Mouse (Mus musculus): Measurements from ENCODE around the gene Catsper4. TPM values are rescaled to one million over a fixed set of nuclear protein-coding genes. Genes with fewer than 3 reads are reported as not detected.

Catsper4 gene
- polyA plus RNA-seq, 1 experiment: not detected

- TF ChIP-seq POLR2A (IDR thresholded peaks at IDR 0.05; ENCODE audit: insufficient read depth, low read length): no peak
- no peak for TF ChIP-seq EP300 (IDR thresholded peaks at IDR 0.05; ENCODE audit: insufficient read depth, low read depth, low read length)
- TF ChIP-seq CTCF (IDR thresholded peaks at IDR 0.05; ENCODE audit: low read depth, low read length): no peak
- peaks cover 9% of the 10 kb centered on the region for H3K27me3 ChIP-seq (ENCODE audit: control insufficient read depth, insufficient read depth, low read length, poor library complexity, severe bottlenecking)
- no peaks in the 10 kb centered on the region for H3K4me1 ChIP-seq (ENCODE audit: control insufficient read depth, insufficient read depth, low read length)
- no peaks in the 10 kb centered on the region for H3K36me3 ChIP-seq (ENCODE audit: control insufficient read depth, insufficient read depth, low read length, poor library complexity, severe bottlenecking)
- no peaks in the 10 kb centered on the region for H3K9me3 ChIP-seq (replicated peaks; ENCODE audit: control insufficient read depth, insufficient read depth, low read length, poor library complexity, severe bottlenecking)
- H3K27ac ChIP-seq (ENCODE audit: insufficient read depth, low read length): no peak within 1 kb of the TSS
- H3K4me3 ChIP-seq (ENCODE audit: low read depth, low read length): no peak within 1 kb of the TSS
- H3K9ac ChIP-seq (ENCODE audit: low read depth, poor library complexity, severe bottlenecking): no peak within 1 kb of the TSS; the same call in 1 of the 2 replicates
Observed at GRCm38 (mm10) chr4:134246719-134247258, 19.6 kb upstream of the Catsper4 start, which contains the start of gene Gm30191. Gene Gm30191 (plus strand): TSS chr4:134246935.

- H3K27me3 ChIP-seq (ENCODE audit: control insufficient read depth, insufficient read depth, low read length, poor library complexity, severe bottlenecking): peaks cover 8% of the 10 kb centered on the region
- H3K9ac ChIP-seq (ENCODE audit: low read depth, poor library complexity, severe bottlenecking): no peak overlapping the region
- H3K4me3 ChIP-seq (ENCODE audit: low read depth, low read length): no peak overlapping the region
- no peaks in the 10 kb centered on the region for H3K4me1 ChIP-seq (ENCODE audit: control insufficient read depth, insufficient read depth, low read length)
- no peaks in the 10 kb centered on the region for H3K36me3 ChIP-seq (ENCODE audit: control insufficient read depth, insufficient read depth, low read length, poor library complexity, severe bottlenecking)
- H3K27ac ChIP-seq (ENCODE audit: insufficient read depth, low read length): no peak overlapping the region
- TF ChIP-seq EP300 (IDR thresholded peaks at IDR 0.05; ENCODE audit: insufficient read depth, low read depth, low read length): no peak
- TF ChIP-seq POLR2A (IDR thresholded peaks at IDR 0.05; ENCODE audit: insufficient read depth, low read length): no peak
- no peak for TF ChIP-seq CTCF (IDR thresholded peaks at IDR 0.05; ENCODE audit: low read depth, low read length)
- no peaks in the 10 kb centered on the region for H3K9me3 ChIP-seq (replicated peaks; ENCODE audit: control insufficient read depth, insufficient read depth, low read length, poor library complexity, severe bottlenecking)
Observed at GRCm38 (mm10) chr4:134246256-134246655, 19.1 kb upstream of the Catsper4 start.

GRCm38 (mm10) chr4:134245148-134245843, 18.1 kb upstream of the Catsper4 start, which contains the start of gene Zfp593:
Gene Zfp593 (minus strand): TSS chr4:134245592.
- peak within 1 kb of the TSS; percentile 74 for H3K9ac ChIP-seq (ENCODE audit: low read depth, poor library complexity, severe bottlenecking)
- peak within 1 kb of the TSS; percentile 93 for H3K4me3 ChIP-seq (ENCODE audit: low read depth, low read length)
- no peaks in the 10 kb centered on the region for H3K4me1 ChIP-seq (ENCODE audit: control insufficient read depth, insufficient read depth, low read length)
- TF ChIP-seq CTCF (IDR thresholded peaks at IDR 0.05; ENCODE audit: low read depth, low read length) (peak; percentile 78), POLR2A (IDR thresholded peaks at IDR 0.05; ENCODE audit: insufficient read depth, low read length) (peak; percentile 9), EP300 (IDR thresholded peaks at IDR 0.05; ENCODE audit: insufficient read depth, low read depth, low read length) (no peak)
- H3K36me3 ChIP-seq (ENCODE audit: control insufficient read depth, insufficient read depth, low read length, poor library complexity, severe bottlenecking): no peaks in the 10 kb centered on the region
- H3K27ac ChIP-seq (ENCODE audit: insufficient read depth, low read length): no peak within 1 kb of the TSS
- no peaks in the 10 kb centered on the region for H3K9me3 ChIP-seq (replicated peaks; ENCODE audit: control insufficient read depth, insufficient read depth, low read length, poor library complexity, severe bottlenecking)
- no peaks in the 10 kb centered on the region for H3K27me3 ChIP-seq (ENCODE audit: control insufficient read depth, insufficient read depth, low read length, poor library complexity, severe bottlenecking)

DNA sequence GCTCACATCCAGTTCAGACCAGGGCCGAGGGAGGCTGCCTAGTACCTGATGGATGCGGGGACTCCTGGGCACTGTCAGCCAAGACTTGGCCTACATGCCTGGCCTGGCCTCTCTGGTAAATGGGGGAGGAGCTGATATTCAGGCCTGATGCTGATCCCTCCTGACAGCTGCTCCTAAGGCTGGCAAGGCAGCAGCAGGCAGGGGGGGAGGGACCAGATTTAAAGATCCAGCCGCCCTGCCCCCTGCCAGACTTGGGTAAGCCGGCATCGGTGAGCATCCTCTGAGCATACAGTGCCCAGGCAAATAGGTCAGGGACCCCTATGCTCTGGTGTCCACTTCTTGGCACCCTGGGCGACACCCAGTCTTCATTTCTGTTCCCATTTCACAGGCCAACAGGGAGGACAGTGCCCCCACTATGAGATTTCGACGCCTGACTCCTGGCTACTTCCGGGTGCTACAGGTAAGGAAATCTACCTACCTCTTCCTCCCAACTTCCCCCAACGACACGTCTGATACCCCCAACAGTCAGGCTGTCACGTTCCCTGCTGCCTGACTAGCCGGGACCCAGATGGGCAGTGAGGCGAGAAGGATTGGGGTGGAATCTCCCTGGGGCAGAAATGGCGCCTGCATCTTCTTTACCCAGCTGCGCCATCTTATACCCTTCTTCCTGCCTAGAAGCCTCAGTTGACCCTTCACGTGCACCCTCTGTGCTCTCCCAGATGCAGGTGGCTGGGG, 16.5 kb upstream of the Catsper4 start, which contains the start of gene E130218I03Rik:
Gene E130218I03Rik (plus strand): TSS at position 147 of the 735 bp plus-strand sequence.
- no peak for TF ChIP-seq POLR2A (IDR thresholded peaks at IDR 0.05; ENCODE audit: insufficient read depth, low read length)
- TF ChIP-seq EP300 (IDR thresholded peaks at IDR 0.05; ENCODE audit: insufficient read depth, low read depth, low read length): no peak
- TF ChIP-seq CTCF (IDR thresholded peaks at IDR 0.05; ENCODE audit: low read depth, low read length): no peak

DNA sequence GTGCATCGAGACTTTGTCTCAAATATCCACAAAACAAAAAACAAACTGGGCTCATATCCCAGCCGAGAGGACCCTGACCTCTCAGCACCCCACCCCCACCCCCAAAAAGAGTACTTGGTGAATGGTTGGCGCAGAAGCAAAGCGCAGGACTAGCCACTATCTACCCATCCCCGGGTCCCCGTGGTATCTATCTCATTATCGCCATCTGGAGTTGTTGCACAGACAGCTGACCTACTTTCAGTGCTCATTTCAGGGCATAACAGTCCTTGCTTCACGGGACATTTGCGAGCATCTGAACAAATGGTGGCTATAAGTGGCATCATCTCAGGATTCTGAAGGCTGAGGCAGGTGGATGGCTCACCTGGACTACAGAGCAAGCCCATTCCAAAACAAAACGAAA, 11.5 kb upstream of the Catsper4 start:
- no peak for TF ChIP-seq POLR2A (IDR thresholded peaks at IDR 0.05; ENCODE audit: insufficient read depth, low read length)
- TF ChIP-seq EP300 (IDR thresholded peaks at IDR 0.05; ENCODE audit: insufficient read depth, low read depth, low read length): no peak
- TF ChIP-seq CTCF (IDR thresholded peaks at IDR 0.05; ENCODE audit: low read depth, low read length): no peak
- no peak overlapping the region for H3K9ac ChIP-seq (ENCODE audit: low read depth, poor library complexity, severe bottlenecking)

More for the DNA sequence above, 16.5 kb upstream of the Catsper4 start, which contains the start of gene E130218I03Rik:
- Histone ChIP-seq H3K36me3 (ENCODE audit: control insufficient read depth, insufficient read depth, low read length, poor library complexity, severe bottlenecking) (no peaks in the 10 kb centered on the region), H3K4me3 (ENCODE audit: low read depth, low read length) (peak within 1 kb of the TSS; percentile 93), H3K27ac (ENCODE audit: insufficient read depth, low read length) (no peak within 1 kb of the TSS), H3K9me3 (replicated peaks; ENCODE audit: control insufficient read depth, insufficient read depth, low read length, poor library complexity, severe bottlenecking) (no peaks in the 10 kb centered on the region), H3K4me1 (ENCODE audit: control insufficient read depth, insufficient read depth, low read length) (peaks cover 2% of the 10 kb centered on the region), H3K27me3 (ENCODE audit: control insufficient read depth, insufficient read depth, low read length, poor library complexity, severe bottlenecking) (no peaks in the 10 kb centered on the region), H3K9ac (ENCODE audit: low read depth, poor library complexity, severe bottlenecking) (peak within 1 kb of the TSS; percentile 74)

More for the DNA sequence above, 11.5 kb upstream of the Catsper4 start:
- Histone ChIP-seq H3K36me3 (ENCODE audit: control insufficient read depth, insufficient read depth, low read length, poor library complexity, severe bottlenecking) (no peaks in the 10 kb centered on the region), H3K9me3 (replicated peaks; ENCODE audit: control insufficient read depth, insufficient read depth, low read length, poor library complexity, severe bottlenecking) (no peaks in the 10 kb centered on the region), H3K27ac (ENCODE audit: insufficient read depth, low read length) (no peak overlapping the region), H3K27me3 (ENCODE audit: control insufficient read depth, insufficient read depth, low read length, poor library complexity, severe bottlenecking) (no peaks in the 10 kb centered on the region), H3K4me3 (ENCODE audit: low read depth, low read length) (peak overlapping the region; percentile 72), H3K4me1 (ENCODE audit: control insufficient read depth, insufficient read depth, low read length) (peaks cover 5% of the 10 kb centered on the region)

Measured in ES-Bruce4 (cell line).